Mouse (Mus musculus) liver, postnatal 0 days (tissue): ENCODE measurements around the gene Baz2a.

Experiments used
- CTCF ChIP-seq: sonication (generic); IDR thresholded peaks from 2 replicates; pipeline ENCODE4 v1.5.1; 2016; ENCODE audit warnings: antibody characterized with exemption, low read depth
- EP300 ChIP-seq: IDR thresholded peaks from 2 replicates; pipeline ENCODE4 v1.6.1; 2016; ENCODE audit warnings: antibody characterized with exemption, low read depth, mild to moderate bottlenecking

DNA sequence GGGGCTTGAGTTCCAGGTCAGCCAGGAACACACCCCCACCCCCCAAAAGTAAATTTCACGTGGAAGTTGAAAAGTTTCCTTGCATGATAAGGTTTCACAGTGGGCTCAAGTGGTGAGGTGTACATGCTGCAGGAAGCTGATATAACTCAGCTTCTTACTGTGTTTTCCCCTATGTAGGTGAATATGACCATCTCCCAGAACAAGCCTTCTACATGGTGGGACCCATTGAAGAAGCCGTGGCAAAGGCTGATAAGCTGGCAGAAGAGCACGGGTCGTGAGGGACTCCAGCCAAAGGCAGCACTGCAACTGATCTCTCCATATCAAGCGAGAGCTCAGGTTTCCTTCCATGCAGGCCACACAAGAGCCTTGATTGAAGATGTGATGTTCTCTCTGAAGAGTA, 1.5 kb upstream of the Baz2a start:
- TF ChIP-seq CTCF (no peak), EP300 (no peak)
